Mouse (Mus musculus) monocyte, adult 59 days (primary cell): ENCODE measurements around the gene Jagn1. TPM values are rescaled to one million over a fixed set of nuclear protein-coding genes. Genes with fewer than 3 reads are reported as not detected.

Source experiments
- total RNA-seq, 2 experiments: library from RNA; stranded (reverse); gene quantifications; one replicate each; pipeline ENCODE4 v1.2.4; 2023

Gene Jagn1
- total RNA-seq, result 10 to 100 TPM; 19.0 to 19.3 TPM

GRCm38 (mm10) chr6:113442442-113443090 lies at the start of gene Jagn1:
TSS of gene Jagn1 (plus strand) at chr6:113442569.

DNA sequence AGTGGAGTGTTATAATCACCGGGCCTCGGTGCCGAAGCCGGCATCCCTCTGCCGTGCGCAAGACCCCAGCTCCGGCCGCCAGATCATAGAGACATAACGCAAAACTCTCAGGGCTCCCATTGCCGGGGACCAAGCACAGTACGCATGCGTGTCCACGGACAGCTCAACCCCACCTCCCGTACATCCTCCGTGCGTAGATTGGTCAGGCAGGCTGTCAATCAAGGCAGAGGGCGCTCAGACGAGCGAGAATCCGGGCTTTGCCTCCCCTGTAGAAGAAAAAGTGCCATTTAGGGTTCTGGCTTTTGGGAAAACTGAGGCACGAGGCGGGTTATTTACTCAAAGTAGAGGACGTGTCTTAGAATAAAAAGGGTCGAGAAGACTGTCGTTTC lies 23.2 kb upstream of the Jagn1 start, which contains the start of gene Rpusd3:
Rpusd3 (minus strand) TSS at position 142 of the 389 bp plus-strand sequence.

GRCm38 (mm10) chr6:113435664-113436205 lies 6.6 kb upstream of the Jagn1 start, which contains the start of gene Cidec:
TSS of gene Cidec (minus strand) at chr6:113435760.

GRCm38 (mm10) chr6:113457952-113458534 lies 15.7 kb downstream of the Jagn1 start, which contains the start of gene Il17re:
TSS of gene Il17re (plus strand) at chr6:113458484.

DNA sequence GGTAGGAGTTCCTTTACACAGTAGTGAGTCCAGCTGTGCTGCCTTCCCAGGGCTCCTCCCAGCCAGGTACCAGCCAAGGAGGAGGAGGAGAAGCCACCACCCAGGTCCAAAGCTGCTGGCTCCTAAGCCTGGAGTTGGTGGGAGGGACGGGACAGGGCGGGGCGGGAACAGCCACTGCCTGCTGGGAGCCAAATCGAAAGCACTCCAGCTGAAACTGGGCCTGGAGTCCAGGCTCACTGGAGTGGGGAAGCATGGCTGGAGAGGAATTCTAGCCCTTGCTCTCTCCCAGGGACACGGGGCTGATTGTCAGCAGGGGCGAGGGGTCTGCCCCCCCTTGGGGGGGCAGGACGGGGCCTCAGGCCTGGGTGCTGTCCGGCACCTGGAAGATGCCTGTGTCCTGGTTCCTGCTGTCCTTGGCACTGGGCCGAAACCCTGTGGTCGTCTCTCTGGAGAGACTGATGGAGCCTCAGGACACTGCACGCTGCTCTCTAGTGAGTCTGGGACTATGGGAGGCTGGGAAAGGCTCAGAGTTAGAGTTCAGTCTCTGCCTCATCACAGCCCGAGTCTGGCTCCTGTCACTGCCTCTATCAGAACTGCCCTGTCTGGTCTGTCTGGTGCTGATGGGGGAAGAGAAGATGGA lies 29.0 kb downstream of the Jagn1 start, which contains the start of gene Il17rc:
Il17rc (plus strand) TSS at position 131 of the 640 bp plus-strand sequence.

DNA sequence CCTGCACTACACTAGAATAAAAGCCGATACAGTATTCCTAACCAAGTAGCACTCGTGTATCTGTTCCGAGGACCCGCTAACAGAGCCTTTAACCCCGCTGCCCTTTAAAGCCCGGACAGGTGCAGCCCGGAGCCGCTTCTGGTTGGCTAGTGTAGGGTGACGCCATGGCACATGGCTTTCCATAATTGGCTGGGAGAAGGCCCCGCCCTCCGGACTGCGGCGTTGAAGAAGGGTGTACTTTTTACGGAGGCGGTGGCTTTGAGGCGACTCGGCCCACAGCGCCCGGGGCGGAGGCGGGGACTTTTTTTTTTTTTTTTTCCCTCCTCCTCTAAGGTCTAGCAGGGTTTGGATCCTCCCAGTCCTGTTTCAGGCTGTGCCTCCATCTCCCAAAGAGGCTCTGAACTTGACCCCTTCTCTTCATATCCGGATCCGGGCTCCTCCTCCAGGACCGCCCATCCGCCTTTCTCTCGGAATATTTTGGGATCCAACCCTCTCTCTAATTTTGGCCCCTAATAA lies 40.8 kb downstream of the Jagn1 start, which contains the start of gene Creld1:
Creld1 (plus strand) TSS at position 198 of the 516 bp plus-strand sequence.

Other genes with a start within 250 kb of the Jagn1 start
- gene Lhfpl4, start 247.2 kb upstream of the Jagn1 start, total RNA-seq, result under 1 TPM; 0.34 to 0.58 TPM
- 10 to 100 TPM; 60.8 to 64.8 TPM for gene Mtmr14, start 204.7 kb upstream of the Jagn1 start, total RNA-seq
- 1 to 10 TPM; 2.2 to 2.4 TPM for gene Cpne9, start 160.3 kb upstream of the Jagn1 start, total RNA-seq
- 100 to 1,000 TPM; 146 to 150 TPM for gene Brpf1, start 135.4 kb upstream of the Jagn1 start, total RNA-seq
- gene Ogg1, start 115.6 kb upstream of the Jagn1 start, total RNA-seq, result 10 to 100 TPM; 13.3 to 15.0 TPM
- 10 to 100 TPM; 54.0 to 54.8 TPM for gene Camk1, start 98.6 kb upstream of the Jagn1 start, total RNA-seq
- gene Tada3, start 64.7 kb upstream of the Jagn1 start, total RNA-seq, result 10 to 100 TPM; 23.0 to 23.8 TPM
- 100 to 1,000 TPM; 479 to 494 TPM for gene Arpc4, start 64.5 kb upstream of the Jagn1 start, total RNA-seq
- gene Ttll3, start 53.3 kb upstream of the Jagn1 start, total RNA-seq, result 10 to 100 TPM; 47.8 to 48.0 TPM
- 1 to 10 TPM; 1.6 to 1.9 TPM for gene Rpusd3, start 23.2 kb upstream of the Jagn1 start, total RNA-seq
- not detected for gene Cidec, start 6.8 kb upstream of the Jagn1 start, total RNA-seq
- 1 to 10 TPM in 1 of 2 experiments, under 1 TPM in 1; 0.68 to 1.2 TPM for gene Il17re, start 15.9 kb downstream of the Jagn1 start, total RNA-seq
- gene Il17rc, start 28.9 kb downstream of the Jagn1 start, total RNA-seq, result 1 to 10 TPM in 1 of 2 experiments, under 1 TPM in 1; 0.81 to 2.6 TPM
- 10 to 100 TPM in 1 of 2 experiments, 1 to 10 TPM in 1; 7.7 to 10.1 TPM for gene Creld1, start 40.7 kb downstream of the Jagn1 start, total RNA-seq
- under 1 TPM in 1 of 2 experiments, not detected in 1; 0.24 TPM for gene Prrt3, start 59.4 kb downstream of the Jagn1 start, total RNA-seq
- 10 to 100 TPM; 63.3 to 67.2 TPM for gene Emc3, start 89.1 kb downstream of the Jagn1 start, total RNA-seq
- gene Fancd2, start 89.1 kb downstream of the Jagn1 start, total RNA-seq, result 1 to 10 TPM in 1 of 2 experiments, under 1 TPM in 1; 0.58 to 1.4 TPM
- gene Fancd2os, start 158.1 kb downstream of the Jagn1 start, total RNA-seq, result not detected
- gene Brk1, start 162.2 kb downstream of the Jagn1 start, total RNA-seq, result 100 to 1,000 TPM; 186 to 199 TPM
- gene Vhl, start 181.4 kb downstream of the Jagn1 start, total RNA-seq, result 10 to 100 TPM; 25.7 to 32.5 TPM
- gene Irak2, start 195.9 kb downstream of the Jagn1 start, total RNA-seq, result 100 to 1,000 TPM; 168 to 234 TPM